Mouse (Mus musculus) thymus, adult 18-20 months (tissue): Measurements from ENCODE around the gene Chchd6.

ENCODE experiments used
- DNase-seq, 2 experiments: peaks; one replicate each; pipeline ENCODE4 v3.0.0; 2022; ENCODE audit warnings: mixed read lengths in 2 of 2

Gene Chchd6

GRCm38 (mm10) chr6:89595018-89595776, at the start of gene Chchd6:
Chchd6 (minus strand) TSS chr6:89595652.
- peak; percentile 84 to 86 for DNase-seq

- DNase-seq, result peak; percentile 77 to 87
Measured at GRCm38 (mm10) chr6:89644271-89645075, 49.0 kb upstream of the Chchd6 start.

- DNase-seq, result peak; percentile 80 to 83
Measured at GRCm38 (mm10) chr6:89643798-89644270, 48.4 kb upstream of the Chchd6 start, which contains the start of gene Txnrd3. Txnrd3 (plus strand) TSS chr6:89643988.

- no peak for DNase-seq
Measured at GRCm38 (mm10) chr6:89639025-89639424, 43.6 kb upstream of the Chchd6 start.

- no peak for DNase-seq
Measured at GRCm38 (mm10) chr6:89637977-89638376, 42.5 kb upstream of the Chchd6 start.

- no peak for DNase-seq
Measured at GRCm38 (mm10) chr6:89634400-89634799, 38.9 kb upstream of the Chchd6 start.

- DNase-seq, result no peak
Measured at GRCm38 (mm10) chr6:89633115-89633514, 37.7 kb upstream of the Chchd6 start.

- peak; percentile 21 to 44 for DNase-seq
Measured at GRCm38 (mm10) chr6:89631809-89632562, 36.5 kb upstream of the Chchd6 start.

GRCm38 (mm10) chr6:89628045-89628785, 32.8 kb upstream of the Chchd6 start:
- DNase-seq, result no peak

GRCm38 (mm10) chr6:89622647-89623046, 27.2 kb upstream of the Chchd6 start:
- DNase-seq, result no peak

GRCm38 (mm10) chr6:89615373-89615755, 19.9 kb upstream of the Chchd6 start:
- DNase-seq, result no peak

GRCm38 (mm10) chr6:89614596-89615372, 19.3 kb upstream of the Chchd6 start:
- no peak for DNase-seq

GRCm38 (mm10) chr6:89614107-89614471, 18.6 kb upstream of the Chchd6 start:
- no peak for DNase-seq

- no peak for DNase-seq
Measured at GRCm38 (mm10) chr6:89613336-89614106, 18.1 kb upstream of the Chchd6 start.

GRCm38 (mm10) chr6:89607999-89608398, 12.5 kb upstream of the Chchd6 start:
- no peak for DNase-seq

GRCm38 (mm10) chr6:89606096-89606495, 10.6 kb upstream of the Chchd6 start:
- DNase-seq, result no peak

GRCm38 (mm10) chr6:89596510-89596909, 1.1 kb upstream of the Chchd6 start:
- no peak for DNase-seq

GRCm38 (mm10) chr6:89595777-89596146, 310 bp upstream of the Chchd6 start:
- no peak for DNase-seq

GRCm38 (mm10) chr6:89592016-89592415, 3.4 kb downstream of the Chchd6 start:
- no peak for DNase-seq

- DNase-seq, result no peak
Measured at GRCm38 (mm10) chr6:89591531-89591930, 3.9 kb downstream of the Chchd6 start.

GRCm38 (mm10) chr6:89585696-89586095, 9.8 kb downstream of the Chchd6 start:
- no peak for DNase-seq
